13 mouse cellular contexts compared by ENCODE assay signal in genomic region chr5:64431624-64432023, GRCm38 (mm10).
DNase-seq lines count a peak whose midpoint lies in the region; ATAC-seq lines count a peak whose summit lies in the region.
"Had no signal": no experiment of that assay in that cellular context is flagged by ENCODE, and none has a peak within 500 bp of the region (broad histone marks: within the 10 kb centered on the region; RNA-seq: fewer than 3 reads in every experiment).

No protein-coding gene starts in this region.

- WGBS in embryonic facial prominence, embryonic 14.5 days: 76% methylated on average over 6 of the region's 6 CpGs

- no peaks in the 10 kb centered on the region for H3K36me3 ChIP-seq in embryonic facial prominence, embryonic 14.5 days (ENCODE audit: control insufficient read depth, insufficient read depth, low read length)
- H3K36me3 ChIP-seq: hindbrain, embryonic 12.5 days had no signal

- no peaks in the 10 kb centered on the region for H3K4me1 ChIP-seq in embryonic facial prominence, embryonic 14.5 days (ENCODE audit: control insufficient read depth, insufficient read depth, low read length)
- H3K4me1 ChIP-seq: hindbrain, embryonic 12.5 days had no signal

- no peak overlapping the region for H3K4me3 ChIP-seq in embryonic facial prominence, embryonic 14.5 days (ENCODE audit: low read depth, low read length)
- H3K4me3 ChIP-seq: gastrocnemius, adult 2 months; hindbrain, embryonic 12.5 days had no signal

- H3K9me3 ChIP-seq in embryonic facial prominence, embryonic 14.5 days (ENCODE audit: control insufficient read depth, low read length): no peaks in the 10 kb centered on the region
- H3K9me3 ChIP-seq: hindbrain, embryonic 12.5 days had no signal

- ATAC-seq in embryonic facial prominence, embryonic 14.5 days (ENCODE audit: low read depth): no peak
- ATAC-seq: Patski had no signal

- DNase-seq in lung, adult 18-20 months: peak; percentile 37 to 57
- DNase-seq in lung, postnatal 14 days: no peak
- peak; percentile 29 for DNase-seq in embryonic facial prominence, embryonic 14.5 days (ENCODE audit: low spot score)
- peak; percentile 20 for DNase-seq in kidney, postnatal 14 days
- DNase-seq in urinary bladder, adult 2 months (ENCODE audit: low spot score): peak; percentile 36
- DNase-seq in embryo, embryonic 9.5 days (ENCODE audit: extremely low spot score): no peak
- no peak for DNase-seq in layer of hippocampus, postnatal 36 days
- no peak for DNase-seq in heart, postnatal 4 days
- DNase-seq: adrenal gland, postnatal 25 days; gastrocnemius, adult 2 months had no signal

- no peaks in the 10 kb centered on the region for H3K27me3 ChIP-seq in embryonic facial prominence, embryonic 14.5 days (replicated peaks; ENCODE audit: control insufficient read depth, insufficient read depth, low read length)
- H3K27me3 ChIP-seq: Patski had no signal

- no peak overlapping the region for H3K27ac ChIP-seq in embryonic facial prominence, embryonic 14.5 days (replicated peaks; ENCODE audit: low read depth, low read length)
- H3K27ac ChIP-seq: gastrocnemius, adult 2 months; hindbrain, embryonic 12.5 days had no signal

- no peak overlapping the region for H3K4me2 ChIP-seq in embryonic facial prominence, embryonic 14.5 days (ENCODE audit: low read depth, low read length)
- H3K4me2 ChIP-seq: heart, embryonic 11.5 days; hindbrain, embryonic 12.5 days had no signal

- no peak overlapping the region for H3K9ac ChIP-seq in embryonic facial prominence, embryonic 14.5 days (ENCODE audit: low read depth, low read length)
- H3K9ac ChIP-seq: hindbrain, embryonic 12.5 days had no signal

Comparison
In these comparisons a context has a peak if more than half of its experiments do, and no peak if none do; other contexts are left out.
1. DNase-seq: peak in lung, adult 18-20 months (2 of 2), embryonic facial prominence, embryonic 14.5 days (single experiment), kidney, postnatal 14 days (single experiment) and urinary bladder, adult 2 months (single experiment); none in lung, postnatal 14 days (single experiment), embryo, embryonic 9.5 days (single experiment), layer of hippocampus, postnatal 36 days (0 of 2) and heart, postnatal 4 days (single experiment).